Mouse (Mus musculus) hindbrain, postnatal 0 days (tissue): ENCODE measurements around the gene Gpalpp1. TPM values are rescaled to one million over a fixed set of nuclear protein-coding genes. Genes with fewer than 3 reads are reported as not detected.

Experiments
- ATAC-seq: fragments of 200-750 bp; cut with Nextera tagmentation; 2 replicates; pipeline ENCODE4 v1.8.0; 2017; ENCODE audit warnings: mild to moderate bottlenecking, moderate TSS enrichment, moderate library complexity
- DNase-seq: peaks from one replicate; pipeline ENCODE4 v3.0.0-alpha.2; 2015; ENCODE audit warnings: low spot score
- H3K27ac ChIP-seq: fragments of 300-500 bp; sonication (generic); 2 replicates; pipeline ENCODE4 v1.5.1; 2014; ENCODE audit warnings: mild to moderate bottlenecking
- H3K27me3 ChIP-seq: fragments of 300-500 bp; sonication (generic); 2 replicates; pipeline ENCODE4 v1.6.1; 2014; ENCODE audit warnings: low read length, mixed read lengths; ENCODE audit not compliant: insufficient read depth
- H3K36me3 ChIP-seq: fragments of 300-500 bp; sonication (generic); 2 replicates; pipeline ENCODE4 v1.6.1; 2014; ENCODE audit warnings: low read length, mixed read lengths; ENCODE audit not compliant: insufficient read depth
- H3K4me1 ChIP-seq: fragments of 300-500 bp; sonication (generic); 2 replicates; pipeline ENCODE4 v1.6.1; 2014; ENCODE audit warnings: antibody characterized with exemption, low read length, mixed read lengths; ENCODE audit not compliant: insufficient read depth
- H3K4me2 ChIP-seq: fragments of 300-500 bp; sonication (generic); 2 replicates; pipeline ENCODE4 v1.6.1; 2014; ENCODE audit warnings: low read depth, mild to moderate bottlenecking, low read length, moderate library complexity, mixed read lengths
- H3K4me3 ChIP-seq: fragments of 300-500 bp; sonication (generic); 2 replicates; pipeline ENCODE4 v1.5.1; 2014; ENCODE audit warnings: low read length
- H3K9ac ChIP-seq: fragments of 300-500 bp; sonication (generic); replicated peaks from 2 replicates; pipeline ENCODE4 v1.6.1; 2014; ENCODE audit warnings: mild to moderate bottlenecking, low read length, moderate library complexity, mixed read lengths
- H3K9me3 ChIP-seq: fragments of 300-500 bp; sonication (generic); 2 replicates; pipeline ENCODE4 v1.6.1; 2016; ENCODE audit warnings: low read length, mixed read lengths
- CTCF ChIP-seq: IDR thresholded peaks from 2 replicates; pipeline ENCODE4 v1.5.1; 2016; ENCODE audit warnings: antibody characterized with exemption, control low read depth, low read depth
- WGBS: fragments of 180-500 bp; shearing (Covaris S2); extraction: QIAGEN DNeasy Blood & Tissue Kit; methylation state at CpG from one replicate; pipeline ENCODE4 v1.1.7; 2014; 5-methylcytosine and 5-hydroxymethylcytosine counted together
- polyA plus RNA-seq: library from polyadenylated mRNA; unstranded; fragments of >200 nt; fragmentation: Nextera tagmentation; extraction: Ambion mirVana; gene quantifications from 2 replicates; pipeline ENCODE4 v1.2.1, GENCODE M21; 2015
- total RNA-seq: library from RNA; depleted of rRNA; stranded (reverse); fragments of >200 nt; gene quantifications from 2 replicates; pipeline ENCODE4 v1.2.3, GENCODE M21; 2014

Gene Gpalpp1
- total and polyA plus RNA-seq, 2 experiments from 2014 or later: 8.1 to 14.2 TPM

GRCm38 (mm10) chr14:76151011-76151410 is 40.5 kb upstream of the Gpalpp1 start:
- no peak for TF ChIP-seq CTCF
- no peak for DNase-seq
- WGBS: 64% methylated on average over 2 of the region's 2 CpGs
- Histone ChIP-seq H3K27me3 (no peaks in the 10 kb centered on the region), H3K27ac (no peak overlapping the region), H3K4me1 (no peaks in the 10 kb centered on the region), H3K9ac (no peak overlapping the region), H3K9me3 (no peaks in the 10 kb centered on the region), H3K4me2 (no peak overlapping the region), H3K4me3 (no peak overlapping the region), H3K36me3 (no peaks in the 10 kb centered on the region)
- ATAC-seq: no peak

- Histone ChIP-seq H3K4me3 (no peak overlapping the region), H3K27me3 (no peaks in the 10 kb centered on the region), H3K27ac (no peak overlapping the region; the same call in 1 of the 2 replicates), H3K4me1 (no peaks in the 10 kb centered on the region), H3K9ac (no peak overlapping the region), H3K36me3 (no peaks in the 10 kb centered on the region), H3K9me3 (no peaks in the 10 kb centered on the region), H3K4me2 (no peak overlapping the region)
- no peak for DNase-seq
- WGBS: 74% methylated on average over 11 of the region's 11 CpGs
- no peak for ATAC-seq
- no peak for TF ChIP-seq CTCF
Measured at GRCm38 (mm10) chr14:76150499-76150898, 39.9 kb upstream of the Gpalpp1 start.

GRCm38 (mm10) chr14:76149531-76150179 is 39.1 kb upstream of the Gpalpp1 start:
- Histone ChIP-seq H3K9me3 (no peaks in the 10 kb centered on the region), H3K27me3 (no peaks in the 10 kb centered on the region), H3K27ac (peak overlapping the region; percentile 51; the same call in 1 of the 2 replicates), H3K36me3 (no peaks in the 10 kb centered on the region), H3K9ac (no peak overlapping the region), H3K4me2 (peak overlapping the region; percentile 36), H3K4me1 (no peaks in the 10 kb centered on the region), H3K4me3 (0 out of 2 replicates have a peak overlapping the region, but pooled peaks have one; percentile 6)
- ATAC-seq (no peak), DNase-seq (peak; percentile 64)
- 37% methylated on average over 13 of the region's 13 CpGs for WGBS
- no peak for TF ChIP-seq CTCF

GRCm38 (mm10) chr14:76148294-76148693 is 37.7 kb upstream of the Gpalpp1 start:
- ATAC-seq (no peak), DNase-seq (no peak)
- TF ChIP-seq CTCF: no peak
- H3K4me2 ChIP-seq: no peak overlapping the region
- no peaks in the 10 kb centered on the region for H3K9me3 ChIP-seq
- H3K27ac ChIP-seq: no peak overlapping the region
- no peaks in the 10 kb centered on the region for H3K27me3 ChIP-seq
- no peak overlapping the region for H3K9ac ChIP-seq
- no peaks in the 10 kb centered on the region for H3K4me1 ChIP-seq
- H3K4me3 ChIP-seq: no peak overlapping the region
- WGBS: 88% methylated on average over 10 of the region's 10 CpGs
- H3K36me3 ChIP-seq: no peaks in the 10 kb centered on the region

GRCm38 (mm10) chr14:76147061-76147460 is 36.5 kb upstream of the Gpalpp1 start:
- no peak for TF ChIP-seq CTCF
- no peak for ATAC-seq
- no peak for DNase-seq

GRCm38 (mm10) chr14:76145868-76146267 is 35.3 kb upstream of the Gpalpp1 start:
- Histone ChIP-seq H3K4me1 (no peaks in the 10 kb centered on the region), H3K4me3 (no peak overlapping the region), H3K27me3 (no peaks in the 10 kb centered on the region), H3K9ac (no peak overlapping the region), H3K36me3 (no peaks in the 10 kb centered on the region), H3K9me3 (no peaks in the 10 kb centered on the region), H3K4me2 (no peak overlapping the region), H3K27ac (no peak overlapping the region)
- 67% methylated on average over 7 of the region's 7 CpGs for WGBS
- DNase-seq (no peak), ATAC-seq (no peak)
- TF ChIP-seq CTCF: no peak

More at GRCm38 (mm10) chr14:76147061-76147460, 36.5 kb upstream of the Gpalpp1 start:
- H3K4me3 ChIP-seq: no peak overlapping the region
- no peak overlapping the region for H3K27ac ChIP-seq
- no peak overlapping the region for H3K4me2 ChIP-seq
- H3K4me1 ChIP-seq: no peaks in the 10 kb centered on the region
- H3K36me3 ChIP-seq: no peaks in the 10 kb centered on the region
- no peaks in the 10 kb centered on the region for H3K27me3 ChIP-seq
- 79% methylated on average over 6 of the region's 6 CpGs for WGBS
- no peak overlapping the region for H3K9ac ChIP-seq
- H3K9me3 ChIP-seq: no peaks in the 10 kb centered on the region

- H3K9me3 ChIP-seq: no peaks in the 10 kb centered on the region
- H3K27ac ChIP-seq: no peak overlapping the region
- no peak overlapping the region for H3K4me3 ChIP-seq
- H3K27me3 ChIP-seq: no peaks in the 10 kb centered on the region
- DNase-seq (no peak), ATAC-seq (no peak)
- H3K9ac ChIP-seq: no peak overlapping the region
- no peak for TF ChIP-seq CTCF
- H3K36me3 ChIP-seq: no peaks in the 10 kb centered on the region
- no peaks in the 10 kb centered on the region for H3K4me1 ChIP-seq
- H3K4me2 ChIP-seq: no peak overlapping the region
- WGBS: 79% methylated on average over 1 of the region's 1 CpGs
Measured at GRCm38 (mm10) chr14:76145248-76145647, 34.7 kb upstream of the Gpalpp1 start.
